Mouse (Mus musculus): Measurements from ENCODE around the gene Ubqln1.

DNA sequence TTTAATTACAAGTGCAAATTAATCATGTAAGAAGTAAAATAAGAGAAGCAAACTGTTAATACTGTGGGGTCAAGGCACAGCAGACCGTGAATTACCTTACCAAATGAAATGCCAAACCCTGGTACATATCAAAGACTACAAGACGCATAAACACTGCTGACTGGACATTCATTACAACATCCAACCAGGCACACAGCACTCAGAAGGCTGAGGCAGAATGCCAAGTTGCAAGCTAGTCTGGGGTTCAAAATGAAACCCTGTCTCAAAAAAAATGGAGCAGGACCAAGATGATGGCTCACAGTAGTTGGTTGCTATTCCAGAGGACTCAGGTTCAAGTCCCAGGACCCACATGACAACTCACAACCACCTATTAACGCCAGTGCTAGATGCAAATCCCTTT, 31.3 kb downstream of the Ubqln1 start:
- TF ChIP-seq MEF2A (IDR thresholded peaks at IDR 0.05; ENCODE audit: extremely low read depth, insufficient replicate concordance, low read depth, low read length, poor library complexity, severe bottlenecking), result no peak
- no peak for TF ChIP-seq POLR2A (IDR thresholded peaks at IDR 0.05; ENCODE audit: control insufficient read depth in 1 of 2, insufficient read depth in 1 of 2, low read depth in 1 of 2, low read length in 2 of 2, poor library complexity in 1 of 2)
- TF ChIP-seq EP300 (IDR thresholded peaks at IDR 0.05; ENCODE audit: low read depth in 1 of 2, low read length in 2 of 2), result no peak
- TF ChIP-seq CTCF (IDR thresholded peaks at IDR 0.05 in 2 of 3, conservative IDR thresholded peaks at IDR 0.05 in 1 of 3; ENCODE audit: control insufficient read depth in 1 of 3, insufficient read depth in 1 of 3, low read depth in 2 of 3, low read length in 3 of 3, poor library complexity in 1 of 3, severe bottlenecking in 1 of 3), result no peak
- no peak for TF ChIP-seq MAFK (IDR thresholded peaks at IDR 0.05; ENCODE audit: borderline replicate concordance, low read depth, low read length)
- no peak for TF ChIP-seq ZNF384 (IDR thresholded peaks at IDR 0.05; ENCODE audit: low read depth, low read length)
- TF ChIP-seq POLR2AphosphoS2 (IDR thresholded peaks at IDR 0.05; ENCODE audit: low read length), result no peak
- no peak for TF ChIP-seq CHD2 (IDR thresholded peaks at IDR 0.05; ENCODE audit: low read length)
- no peak for TF ChIP-seq SMC3 (IDR thresholded peaks at IDR 0.05; ENCODE audit: low read depth, low read length)
